Mouse (Mus musculus): ENCODE measurements around the gene Manf. TPM values are rescaled to one million over a fixed set of nuclear protein-coding genes. Genes with fewer than 3 reads are reported as not detected.

Manf gene
- polyA plus RNA-seq, 1 experiment from 2014 or later = 242 TPM

DNA sequence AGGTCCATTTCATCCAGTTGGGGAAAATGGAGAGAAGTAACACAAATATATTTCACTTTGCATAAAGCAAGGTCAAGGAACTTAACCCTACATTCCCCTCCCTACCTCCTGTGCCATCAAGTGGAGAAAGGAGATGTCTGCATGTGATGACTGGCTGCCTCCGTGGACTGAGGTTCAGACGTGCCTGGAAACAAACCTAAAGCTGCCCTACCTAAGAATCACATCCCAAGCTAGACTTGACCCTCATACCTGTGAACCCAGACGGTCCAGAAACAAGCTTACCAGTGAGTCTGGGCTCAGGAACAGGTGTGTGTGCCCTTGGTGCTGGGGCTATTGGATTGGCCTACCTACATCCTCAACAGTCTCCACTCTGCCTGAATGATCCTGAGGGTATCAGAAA, 1.5 kb upstream of the Manf start:
- ATAC-seq (ENCODE audit: insufficient number of reproducible peaks, insufficient read depth, low FRiP score, low TSS enrichment, low read depth) = no peak
- no peak overlapping the region for H3K27ac ChIP-seq
- 52% methylated on average over 3 of the region's 3 CpGs for WGBS
- H3K9ac ChIP-seq = 0 out of 2 replicates have a peak overlapping the region, but pooled peaks have one; percentile 44
- peak overlapping the region; percentile 26; the same call in 1 of the 2 replicates for H3K4me2 ChIP-seq
- no peaks in the 10 kb centered on the region for H3K9me3 ChIP-seq
- no peak overlapping the region for H3K4me3 ChIP-seq
- no peaks in the 10 kb centered on the region for H3K27me3 ChIP-seq
- H3K36me3 ChIP-seq = peaks cover 23% of the 10 kb centered on the region
- H3K4me1 ChIP-seq = peaks cover 27% of the 10 kb centered on the region

DNA sequence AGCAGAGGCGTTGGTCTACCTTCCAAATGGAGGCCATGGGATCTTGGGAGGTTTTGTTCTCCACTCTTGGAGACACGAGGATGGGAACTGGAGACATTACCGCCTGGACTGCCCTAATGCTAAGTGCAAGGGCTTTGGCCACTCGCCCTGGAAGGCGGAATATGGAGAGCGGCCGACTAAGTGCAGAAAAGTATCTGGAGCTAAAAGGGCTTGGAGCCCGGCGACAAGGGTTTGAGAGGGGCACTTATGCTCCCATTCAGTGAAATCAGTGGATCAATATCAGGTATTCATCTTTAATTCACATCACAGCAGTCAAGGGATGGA, 735 bp upstream of the Manf start:
- H3K4me2 ChIP-seq = peak overlapping the region; percentile 79
- under 1% methylated on average over 9 of the region's 9 CpGs for whole genome bisulfite sequencing
- ATAC-seq (ENCODE audit: insufficient number of reproducible peaks, insufficient read depth, low FRiP score, low TSS enrichment, low read depth) = no peak
- peak overlapping the region; percentile 87 for H3K9ac ChIP-seq
- H3K27me3 ChIP-seq = no peaks in the 10 kb centered on the region
- peaks cover 34% of the 10 kb centered on the region for H3K4me1 ChIP-seq
- H3K36me3 ChIP-seq = peaks cover 27% of the 10 kb centered on the region
- peak overlapping the region; percentile 92 for H3K27ac ChIP-seq
- H3K9me3 ChIP-seq = no peaks in the 10 kb centered on the region
- peak overlapping the region; percentile 86 for H3K4me3 ChIP-seq

DNA sequence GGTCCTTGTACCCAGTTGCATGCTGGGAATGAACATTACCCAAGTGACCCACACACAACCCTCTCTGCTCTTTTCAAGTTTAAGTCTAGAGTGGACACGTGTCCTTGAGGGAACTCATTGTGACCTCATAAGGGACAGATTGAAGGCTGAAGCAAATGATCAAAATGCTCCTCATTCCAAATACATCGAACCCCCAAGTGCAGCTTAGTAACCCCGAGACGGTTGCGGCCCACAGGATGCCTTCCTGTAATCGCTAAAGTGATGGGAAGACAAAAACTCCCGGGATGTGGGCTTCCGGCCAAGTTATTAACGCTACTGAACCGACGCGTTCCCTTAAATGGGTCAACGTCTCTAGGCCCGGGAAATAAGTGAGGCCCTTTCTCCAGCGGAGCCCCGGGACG, 438 bp downstream of the Manf start:
- Histone ChIP-seq H3K4me2 (peak overlapping the region; percentile 67), H3K27me3 (no peaks in the 10 kb centered on the region), H3K27ac (peak overlapping the region; percentile 79), H3K4me1 (peaks cover 38% of the 10 kb centered on the region), H3K9me3 (no peaks in the 10 kb centered on the region), H3K36me3 (peaks cover 27% of the 10 kb centered on the region), H3K4me3 (peak overlapping the region; percentile 86), H3K9ac (peak overlapping the region; percentile 94)
- under 1% methylated on average over 17 of the region's 17 CpGs for WGBS
- ATAC-seq (ENCODE audit: insufficient number of reproducible peaks, insufficient read depth, low FRiP score, low TSS enrichment, low read depth) = no peak

DNA sequence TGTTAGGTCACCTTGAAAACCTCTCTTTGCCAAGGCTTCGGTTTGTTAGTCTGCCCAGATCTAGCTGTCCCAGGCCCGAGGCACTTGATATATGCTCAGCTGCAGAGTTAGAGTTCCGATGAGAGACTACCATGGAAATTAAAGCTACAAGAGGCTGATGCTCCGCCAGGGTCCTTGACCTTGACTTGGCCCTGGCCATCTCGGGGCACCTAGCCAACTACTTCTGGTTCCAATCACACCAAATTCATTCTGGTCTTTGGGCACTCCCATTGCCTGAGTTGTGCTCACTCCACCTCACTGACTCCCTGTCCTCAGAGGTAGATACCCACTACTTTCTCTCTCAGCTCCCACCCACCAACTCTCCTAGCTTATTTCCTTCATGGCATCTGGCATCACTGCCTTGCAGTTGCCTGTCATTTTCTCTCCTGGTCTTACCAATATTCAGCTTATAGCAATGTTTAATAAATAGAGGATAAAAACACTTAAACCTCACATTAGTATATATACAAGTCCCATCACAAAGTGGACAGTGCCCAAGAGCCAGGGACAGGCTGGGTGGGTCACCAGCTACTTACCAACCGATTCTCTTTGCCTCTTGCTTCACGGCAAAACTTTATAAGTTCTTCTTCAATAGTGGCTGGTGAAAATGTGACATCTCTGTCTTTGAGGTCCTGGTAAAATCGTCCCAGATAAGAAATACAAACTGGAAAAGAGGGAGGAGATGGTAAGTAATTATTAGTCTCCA, 1.1 kb downstream of the Manf start:
- peak overlapping the region; percentile 67 for H3K4me2 ChIP-seq
- peak overlapping the region; percentile 86 for H3K4me3 ChIP-seq
- H3K9ac ChIP-seq = peak overlapping the region; percentile 94
- 65% methylated on average over 8 of the region's 8 CpGs for WGBS
- H3K36me3 ChIP-seq = peaks cover 27% of the 10 kb centered on the region
- no peak for ATAC-seq (ENCODE audit: insufficient number of reproducible peaks, insufficient read depth, low FRiP score, low TSS enrichment, low read depth)
- H3K9me3 ChIP-seq = no peaks in the 10 kb centered on the region
- H3K4me1 ChIP-seq = peaks cover 40% of the 10 kb centered on the region
- no peaks in the 10 kb centered on the region for H3K27me3 ChIP-seq
- no peak overlapping the region for H3K27ac ChIP-seq

DNA sequence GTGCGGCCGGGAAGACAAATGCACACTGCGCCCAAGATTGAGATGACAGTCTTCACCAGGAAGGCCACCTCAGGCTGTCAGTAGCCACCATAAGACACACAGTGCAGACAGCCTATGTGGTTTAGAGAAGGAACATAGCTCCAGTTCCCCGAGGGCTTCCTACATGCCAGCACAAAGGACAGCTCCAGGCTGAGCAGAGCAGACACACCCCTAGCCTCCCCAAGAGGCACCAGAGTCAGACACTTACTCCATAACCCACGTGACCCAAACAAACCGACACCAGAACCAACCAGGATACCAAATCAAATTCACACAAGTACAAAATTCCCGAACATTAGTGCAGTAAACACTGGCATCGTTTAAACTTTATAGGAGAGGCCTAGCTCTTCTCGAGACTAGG, 2.5 kb downstream of the Manf start:
- H3K4me2 ChIP-seq = no peak overlapping the region
- ATAC-seq (ENCODE audit: insufficient number of reproducible peaks, insufficient read depth, low FRiP score, low TSS enrichment, low read depth) = no peak
- H3K27ac ChIP-seq = no peak overlapping the region
- 78% methylated on average over 9 of the region's 9 CpGs for WGBS
- H3K9me3 ChIP-seq = no peaks in the 10 kb centered on the region
- H3K36me3 ChIP-seq = peaks cover 38% of the 10 kb centered on the region
- peaks cover 53% of the 10 kb centered on the region for H3K4me1 ChIP-seq
- H3K9ac ChIP-seq = 0 out of 2 replicates have a peak overlapping the region, but pooled peaks have one; percentile 22
- no peaks in the 10 kb centered on the region for H3K27me3 ChIP-seq
- H3K4me3 ChIP-seq = no peak overlapping the region

DNA sequence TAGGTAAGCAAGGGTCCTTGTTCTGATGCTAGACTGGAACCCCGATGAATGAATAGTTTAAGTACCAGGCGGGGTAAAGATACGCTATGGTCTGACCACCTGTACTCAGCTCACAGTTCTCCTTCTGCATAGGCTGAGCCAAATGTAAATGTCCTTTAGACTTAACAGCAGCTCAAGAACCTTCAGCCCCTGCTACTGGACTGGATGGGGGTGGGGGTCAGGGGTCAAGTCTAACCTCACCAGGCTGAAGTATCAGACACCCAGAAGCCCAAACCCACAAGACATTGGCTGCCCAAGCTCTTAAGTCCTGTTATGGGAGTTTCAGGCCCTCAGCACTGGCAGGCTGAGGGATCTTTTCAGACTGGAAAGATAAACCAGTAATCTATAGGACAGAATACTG, 3.4 kb downstream of the Manf start:
- Histone ChIP-seq H3K9me3 (no peaks in the 10 kb centered on the region), H3K4me3 (no peak overlapping the region), H3K27ac (no peak overlapping the region), H3K27me3 (no peaks in the 10 kb centered on the region), H3K36me3 (peaks cover 45% of the 10 kb centered on the region), H3K4me2 (no peak overlapping the region), H3K4me1 (peaks cover 60% of the 10 kb centered on the region), H3K9ac (peak overlapping the region; percentile 44; the same call in 1 of the 2 replicates)
- no peak for ATAC-seq (ENCODE audit: insufficient number of reproducible peaks, insufficient read depth, low FRiP score, low TSS enrichment, low read depth)
- 94% methylated on average over 3 of the region's 3 CpGs for WGBS

DNA sequence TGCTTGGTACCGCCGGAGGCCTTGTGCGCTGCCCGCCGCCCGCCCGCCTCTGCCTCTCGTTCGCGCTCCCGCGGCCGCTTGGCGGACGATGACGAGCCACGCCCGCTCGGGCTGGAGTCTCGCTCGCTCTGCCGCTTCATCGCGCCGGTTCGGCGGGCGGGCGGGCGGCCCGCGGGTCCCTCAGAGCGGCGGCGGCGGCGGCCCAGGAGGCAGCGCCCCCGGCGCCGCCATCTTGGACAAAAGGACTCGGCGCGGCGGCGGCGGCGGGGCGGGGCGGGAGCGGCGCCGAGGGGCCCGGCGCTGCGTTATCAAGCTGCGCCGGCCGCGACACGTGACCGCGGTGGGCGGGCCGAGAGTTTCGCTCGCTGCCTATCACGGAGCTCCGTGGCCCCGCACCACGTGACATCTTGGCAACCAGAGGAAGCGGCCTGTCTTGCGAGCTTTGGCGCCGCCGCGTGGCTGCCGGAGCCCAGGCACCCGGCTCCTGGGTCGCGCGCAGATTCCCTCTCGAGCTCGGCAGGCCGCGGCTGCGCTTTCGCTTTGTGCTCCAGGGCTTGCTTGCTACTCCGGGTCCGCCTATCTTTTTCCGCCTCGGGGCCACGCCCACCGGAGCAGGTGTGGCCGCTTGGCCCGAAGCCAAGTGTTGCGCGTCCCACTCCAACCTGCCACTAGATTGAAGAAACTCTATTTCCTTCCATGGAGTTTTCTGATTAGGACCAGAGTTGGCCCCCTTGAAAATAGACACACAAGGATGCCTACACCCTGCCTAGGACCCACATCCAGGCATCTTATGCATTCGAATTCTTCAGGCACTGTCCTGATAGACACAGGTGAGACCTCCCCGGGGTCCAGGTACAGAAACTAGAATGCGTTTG, 4.7 kb downstream of the Manf start, which contains the start of gene Rbm15b:
Gene Rbm15b (minus strand): TSS at position 601 of the 875 bp plus-strand sequence.
- Histone ChIP-seq H3K4me2 (peak within 1 kb of the TSS; percentile 98), H3K4me1 (peaks cover 70% of the 10 kb centered on the region), H3K36me3 (peaks cover 58% of the 10 kb centered on the region), H3K27ac (peak within 1 kb of the TSS; percentile 89), H3K4me3 (peak within 1 kb of the TSS; percentile 92), H3K27me3 (no peaks in the 10 kb centered on the region), H3K9ac (peak within 1 kb of the TSS; percentile 98), H3K9me3 (no peaks in the 10 kb centered on the region)
- peak; percentile 81 for ATAC-seq (ENCODE audit: insufficient number of reproducible peaks, insufficient read depth, low FRiP score, low TSS enrichment, low read depth)
- 2% methylated on average over 93 of the region's 101 CpGs for WGBS

DNA sequence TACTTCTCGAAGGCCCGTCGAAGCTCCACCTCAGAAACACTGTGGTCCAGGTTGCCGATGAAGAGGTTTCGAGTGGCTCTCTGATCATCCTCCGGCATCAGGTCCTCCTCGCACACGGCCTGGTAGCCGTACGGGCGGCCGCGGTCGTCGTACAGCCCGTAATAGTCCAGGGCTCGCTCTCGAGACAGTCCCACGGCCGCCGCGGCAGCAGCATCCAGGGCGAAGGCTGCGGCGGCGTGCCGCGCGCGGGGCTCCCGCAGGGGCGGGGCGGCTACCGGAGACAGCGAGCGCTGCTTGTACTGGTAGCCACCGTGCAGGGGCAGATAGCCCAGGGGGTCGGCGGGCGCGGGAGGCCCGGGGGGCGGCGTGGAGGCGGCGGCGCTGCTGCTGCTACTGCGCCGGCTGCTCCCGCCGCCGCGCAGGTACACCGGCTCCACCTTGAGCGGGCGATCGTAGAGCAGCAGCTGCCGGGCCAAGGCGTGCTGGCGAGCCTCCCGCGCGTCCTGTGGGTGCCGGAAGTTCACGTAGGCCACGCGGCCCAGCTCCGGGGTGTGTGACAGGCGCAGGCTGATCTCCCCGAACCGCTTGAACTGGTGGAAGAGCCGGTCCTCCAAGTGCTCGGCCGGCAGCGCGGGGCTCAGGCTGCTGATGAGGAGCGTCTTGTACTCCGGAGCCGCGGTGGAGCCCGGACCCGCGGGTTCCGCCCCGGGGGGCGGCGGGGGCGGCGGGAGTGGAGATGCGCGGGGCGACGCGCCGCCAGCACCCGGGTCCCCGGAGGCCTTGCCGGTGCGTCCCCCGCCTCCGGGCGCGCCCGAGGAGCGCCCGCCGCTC, 5.7 kb downstream of the Manf start:
- Histone ChIP-seq H3K4me1 (peaks cover 76% of the 10 kb centered on the region), H3K9me3 (no peaks in the 10 kb centered on the region), H3K27me3 (no peaks in the 10 kb centered on the region), H3K4me3 (peak overlapping the region; percentile 92), H3K4me2 (peak overlapping the region; percentile 98), H3K36me3 (peaks cover 67% of the 10 kb centered on the region), H3K9ac (peak overlapping the region; percentile 98), H3K27ac (peak overlapping the region; percentile 89)
- no peak for ATAC-seq (ENCODE audit: insufficient number of reproducible peaks, insufficient read depth, low FRiP score, low TSS enrichment, low read depth)
- under 1% methylated on average over 90 of the region's 107 CpGs for WGBS

DNA sequence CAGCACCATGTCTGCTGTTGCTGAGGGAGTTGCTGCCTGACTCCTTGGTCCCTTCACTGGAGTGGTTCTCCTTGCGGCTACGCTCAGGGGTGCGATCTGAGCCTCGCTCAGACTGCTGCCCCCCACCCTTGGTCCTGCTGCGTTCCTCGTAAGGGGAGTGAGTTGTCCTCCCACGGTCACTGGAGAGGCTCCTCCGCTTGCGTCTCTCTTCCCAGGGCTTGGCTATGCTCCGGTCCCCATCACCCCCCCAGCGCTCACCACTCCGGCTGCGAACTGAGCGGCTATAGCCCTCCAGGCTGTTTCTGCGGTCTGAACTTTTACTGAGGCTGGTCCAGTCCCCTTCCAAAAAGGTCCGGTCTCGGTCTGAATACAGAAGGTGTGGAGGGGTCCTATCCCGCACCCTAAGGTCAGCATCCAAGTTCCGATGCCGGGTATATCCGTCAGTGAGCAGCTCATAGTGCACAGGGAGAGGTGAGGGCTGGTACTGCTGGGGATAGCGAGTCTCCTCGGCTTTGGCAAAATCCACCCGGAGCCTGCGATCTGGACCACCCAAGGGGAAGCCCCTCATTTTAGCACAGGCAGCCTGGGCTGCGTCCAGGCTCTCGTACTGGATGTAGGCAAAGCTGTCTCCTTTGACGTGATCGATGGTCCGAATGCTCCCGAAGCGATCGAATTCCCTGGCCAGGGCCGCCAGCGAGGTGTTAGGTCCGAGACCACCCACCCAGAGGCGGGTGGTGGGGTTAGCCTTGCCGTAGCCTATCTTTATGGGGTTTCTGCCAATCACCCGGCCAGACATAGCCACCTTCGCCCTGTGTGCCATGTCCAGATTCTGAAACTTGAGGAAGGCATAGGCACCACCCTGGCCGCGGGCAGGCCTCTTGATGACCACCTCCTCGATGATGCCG, 6.5 kb downstream of the Manf start:
- Histone ChIP-seq H3K36me3 (peaks cover 67% of the 10 kb centered on the region), H3K4me3 (peak overlapping the region; percentile 92), H3K27ac (peak overlapping the region; percentile 89; the same call in 1 of the 2 replicates), H3K4me2 (peak overlapping the region; percentile 98), H3K27me3 (no peaks in the 10 kb centered on the region), H3K4me1 (peaks cover 67% of the 10 kb centered on the region), H3K9ac (peak overlapping the region; percentile 98), H3K9me3 (no peaks in the 10 kb centered on the region)
- ATAC-seq (ENCODE audit: insufficient number of reproducible peaks, insufficient read depth, low FRiP score, low TSS enrichment, low read depth) = no peak
- WGBS = 15% methylated on average over 44 of the region's 44 CpGs

DNA sequence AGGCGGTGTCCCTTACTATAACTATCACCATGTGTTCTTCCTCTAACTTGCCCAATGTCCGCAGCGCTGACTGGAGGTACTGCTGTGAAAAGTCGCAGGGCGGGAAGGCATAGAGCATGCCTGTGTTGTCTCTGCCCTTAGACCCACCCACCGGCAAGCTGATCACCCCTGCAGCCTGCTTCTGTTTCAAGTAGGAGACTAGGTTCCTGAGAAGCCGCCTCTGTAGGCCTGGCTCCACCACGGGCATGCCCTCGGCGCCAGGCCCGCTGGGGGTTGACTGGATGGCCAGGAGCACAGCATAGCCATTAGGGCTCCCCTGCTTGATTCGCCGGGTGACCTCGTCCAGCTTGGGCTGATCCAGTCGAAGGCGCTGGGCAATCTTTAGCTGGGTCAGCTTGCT, 7.5 kb downstream of the Manf start:
- no peak for ATAC-seq (ENCODE audit: insufficient number of reproducible peaks, insufficient read depth, low FRiP score, low TSS enrichment, low read depth)
- Histone ChIP-seq H3K4me2 (peak overlapping the region; percentile 98), H3K9ac (peak overlapping the region; percentile 98), H3K4me1 (peaks cover 58% of the 10 kb centered on the region), H3K36me3 (peaks cover 64% of the 10 kb centered on the region), H3K27me3 (no peaks in the 10 kb centered on the region), H3K9me3 (no peaks in the 10 kb centered on the region), H3K4me3 (peak overlapping the region; percentile 92), H3K27ac (no peak overlapping the region)
- 28% methylated on average over 16 of the region's 16 CpGs for WGBS
